Mouse (Mus musculus): ENCODE results near the gene Xirp2.

DNA sequence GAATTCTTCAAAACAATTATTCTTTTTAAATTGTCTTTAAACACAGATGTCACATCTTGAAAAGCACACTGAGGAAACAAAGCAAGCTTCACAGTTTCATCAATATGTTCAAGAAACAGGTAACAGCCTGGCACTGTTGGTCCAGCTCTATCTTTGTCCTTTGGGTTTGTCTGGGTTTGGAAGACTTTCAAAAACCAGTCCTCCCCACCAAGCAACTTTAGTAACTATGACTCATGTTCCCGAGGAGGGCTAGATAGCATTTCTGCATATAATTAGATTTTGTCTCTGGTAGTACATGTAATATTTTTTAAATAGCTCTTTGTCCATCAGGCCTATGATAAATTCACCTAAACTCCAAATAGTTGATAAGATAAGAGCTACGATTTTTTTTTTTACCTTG, 59.7 kb downstream of the Xirp2 start:
- TF ChIP-seq CTCF (IDR thresholded peaks at IDR 0.05; ENCODE audit: low read depth) (no peak), EP300 (IDR thresholded peaks at IDR 0.05; ENCODE audit: low read depth) (no peak)

Measured in liver, postnatal 0 days (tissue).